Mouse (Mus musculus) kidney, embryonic 14.5 days (tissue): Measurements from ENCODE around the gene Tomm22. TPM values are rescaled to one million over a fixed set of nuclear protein-coding genes. Genes with fewer than 3 reads are reported as not detected.

ENCODE experiments used
- ATAC-seq: fragments of 200-750 bp; cut with Nextera tagmentation; 2 replicates; pipeline ENCODE4 v1.8.0; 2017; ENCODE audit warnings: moderate number of reproducible peaks, mild to moderate bottlenecking, moderate TSS enrichment, moderate library complexity; ENCODE audit not compliant: low FRiP score, low TSS enrichment
- H3K27ac ChIP-seq: fragments of 300-500 bp; sonication (generic); 2 replicates; pipeline ENCODE4 v1.5.1; 2014; ENCODE audit warnings: low read depth, mild to moderate bottlenecking, low read length, moderate library complexity, mixed read lengths
- H3K27me3 ChIP-seq: fragments of 300-500 bp; sonication (generic); 2 replicates; pipeline ENCODE4 v1.6.1; 2014; ENCODE audit warnings: mild to moderate bottlenecking, low read length; ENCODE audit not compliant: control insufficient read depth, insufficient read depth
- H3K36me3 ChIP-seq: fragments of 300-500 bp; sonication (generic); 2 replicates; pipeline ENCODE4 v1.6.1; 2014; ENCODE audit warnings: low read length, mixed read lengths; ENCODE audit not compliant: control insufficient read depth, insufficient read depth
- H3K4me1 ChIP-seq: fragments of 300-500 bp; sonication (generic); 2 replicates; pipeline ENCODE4 v1.6.1; 2014; ENCODE audit warnings: low read length, mixed read lengths; ENCODE audit not compliant: control insufficient read depth, insufficient read depth
- H3K4me2 ChIP-seq: fragments of 300-500 bp; sonication (generic); replicated peaks from 2 replicates; pipeline ENCODE4 v1.6.1; 2014; ENCODE audit warnings: low read depth, mild to moderate bottlenecking, low read length
- H3K4me3 ChIP-seq: fragments of 300-500 bp; sonication (generic); 2 replicates; pipeline ENCODE4 v1.5.1; 2014; ENCODE audit warnings: mild to moderate bottlenecking, low read length
- H3K9ac ChIP-seq: fragments of 300-500 bp; sonication (generic); 2 replicates; pipeline ENCODE4 v1.6.1; 2014; ENCODE audit warnings: low read depth, mild to moderate bottlenecking, low read length, moderate library complexity
- H3K9me3 ChIP-seq: fragments of 300-500 bp; sonication (generic); 2 replicates; pipeline ENCODE4 v1.6.1; 2016; ENCODE audit warnings: low read length; ENCODE audit not compliant: control insufficient read depth
- WGBS: fragments of 180-500 bp; shearing (Covaris S2); extraction: QIAGEN DNeasy Blood & Tissue Kit; methylation state at CpG from one replicate; pipeline ENCODE4 v1.1.7; 2014; 5-methylcytosine and 5-hydroxymethylcytosine counted together
- polyA plus RNA-seq: library from polyadenylated mRNA; unstranded; fragments of >200 nt; fragmentation: Nextera tagmentation; extraction: Ambion mirVana; gene quantifications from 2 replicates; pipeline ENCODE4 v1.2.1, GENCODE M21; 2014

The Tomm22 gene
- polyA plus RNA-seq, 1 experiment from 2014 or later = 274 TPM

DNA sequence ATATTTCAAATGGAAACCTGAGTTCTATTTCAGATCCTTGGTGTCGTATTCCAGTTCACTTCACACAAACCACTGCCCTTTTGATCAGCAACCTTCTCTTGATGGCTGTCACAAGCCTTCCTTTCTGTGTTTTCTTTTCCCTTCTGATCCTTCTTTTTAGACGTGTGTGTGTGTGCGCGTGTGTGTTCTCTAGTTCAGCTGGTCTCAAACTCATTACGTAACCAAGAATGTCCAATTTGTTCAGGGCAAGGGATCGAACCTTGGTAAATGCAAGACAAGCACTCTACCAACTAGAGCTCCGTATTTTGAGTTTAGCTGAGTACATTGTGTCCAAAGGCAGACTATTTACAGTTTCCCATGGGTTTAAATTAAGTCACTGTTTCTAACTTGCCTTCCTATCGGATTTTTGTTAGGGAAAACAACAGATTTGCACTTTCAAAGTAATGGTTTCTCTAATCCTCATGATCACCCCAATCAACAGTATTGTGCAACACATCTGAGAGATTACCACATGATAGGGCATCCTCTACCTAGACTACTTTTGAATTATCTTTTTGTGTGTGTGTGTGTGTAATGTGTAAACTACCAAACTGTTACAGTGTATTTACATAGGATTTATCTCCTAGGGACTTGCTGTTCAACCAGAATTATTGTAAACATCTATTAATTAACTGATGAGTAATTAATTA lies 17.8 kb downstream of the Tomm22 start:
- Histone ChIP-seq H3K27ac (peak overlapping the region; percentile 92), H3K4me2 (peak overlapping the region; percentile 73), H3K4me3 (peak overlapping the region; percentile 87), H3K36me3 (no peaks in the 10 kb centered on the region), H3K9me3 (no peaks in the 10 kb centered on the region), H3K9ac (peak overlapping the region; percentile 90; the same call in 1 of the 2 replicates), H3K27me3 (no peaks in the 10 kb centered on the region), H3K4me1 (peaks cover 50% of the 10 kb centered on the region)
- 3% methylated on average over 8 of the region's 8 CpGs for WGBS
- ATAC-seq = no peak

DNA sequence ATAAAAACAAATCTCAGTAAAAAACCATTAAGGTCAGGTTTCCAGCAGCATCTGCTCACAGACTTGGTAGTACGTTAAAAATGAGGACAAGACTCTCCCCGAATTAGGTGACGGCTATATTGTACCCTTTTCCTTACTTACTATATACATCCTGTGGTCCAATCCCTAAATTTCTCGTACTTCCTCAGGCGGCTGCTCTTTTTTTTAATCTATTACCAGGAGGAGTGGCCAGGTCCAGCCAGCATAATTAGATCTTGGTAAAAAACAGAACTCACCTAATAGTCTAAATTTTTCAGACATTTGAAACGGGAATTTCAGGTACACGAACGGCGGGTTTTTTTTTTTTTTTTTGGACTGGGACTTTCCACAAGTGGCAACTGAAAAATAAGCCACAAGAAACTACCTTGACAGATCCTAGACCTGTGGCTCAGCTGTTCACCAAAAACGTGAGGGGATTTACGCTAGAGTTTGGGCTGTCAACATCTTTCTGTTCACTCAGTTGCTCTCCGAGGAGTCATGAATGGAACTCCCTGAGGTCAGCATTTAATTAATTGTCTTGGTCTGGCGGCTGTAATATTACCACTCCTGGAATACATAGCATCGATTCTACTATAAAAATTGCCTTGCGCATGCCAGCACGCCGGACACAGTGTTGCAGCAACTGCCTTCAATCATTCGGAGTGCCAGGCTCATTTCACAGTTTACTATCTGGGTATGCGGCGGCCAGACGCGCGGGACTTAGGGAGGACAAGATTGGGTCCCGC lies 19.2 kb downstream of the Tomm22 start:
- ATAC-seq = no peak
- no peaks in the 10 kb centered on the region for H3K9me3 ChIP-seq
- H3K36me3 ChIP-seq = no peaks in the 10 kb centered on the region
- no peak overlapping the region for H3K27ac ChIP-seq
- WGBS = 12% methylated on average over 24 of the region's 24 CpGs
- H3K4me1 ChIP-seq = peaks cover 36% of the 10 kb centered on the region
- H3K27me3 ChIP-seq = no peaks in the 10 kb centered on the region
- H3K9ac ChIP-seq = no peak overlapping the region
- H3K4me2 ChIP-seq = peak overlapping the region; percentile 71
- H3K4me3 ChIP-seq = peak overlapping the region; percentile 78

DNA sequence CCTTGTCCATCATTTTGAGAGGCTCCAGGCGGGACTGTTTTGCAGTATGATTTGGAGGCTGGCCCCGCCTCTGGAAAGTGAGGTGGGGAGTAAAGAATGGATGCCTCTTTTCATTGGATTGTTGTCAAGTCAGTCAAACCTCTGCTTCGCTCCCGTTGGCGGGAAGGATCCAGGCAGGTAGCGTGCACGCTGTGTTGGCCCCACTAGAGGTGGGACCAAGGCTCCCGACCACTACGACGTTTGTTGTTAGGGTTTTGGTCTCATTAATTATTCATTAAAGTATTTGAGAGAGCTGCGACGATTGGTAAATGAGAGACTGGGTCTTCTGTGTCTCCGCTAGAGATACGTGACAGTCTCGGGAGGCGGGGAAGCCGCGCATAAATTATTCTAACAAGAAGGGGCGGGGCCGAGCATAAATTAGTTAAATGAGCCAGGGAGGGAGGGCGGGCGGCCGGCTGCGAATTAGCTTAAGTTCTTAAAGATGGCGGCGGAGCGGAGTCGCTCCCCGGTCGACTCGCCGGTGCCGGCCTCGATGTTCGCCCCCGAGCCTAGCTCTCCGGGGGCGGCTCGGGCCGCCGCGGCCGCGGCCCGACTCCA lies 19.9 kb downstream of the Tomm22 start, which contains the start of gene Gtpbp1:
Gene Gtpbp1 (plus strand): TSS at position 420 of the 597 bp plus-strand sequence.
- peak; percentile 95 for ATAC-seq
- Histone ChIP-seq H3K36me3 (no peaks in the 10 kb centered on the region), H3K27me3 (no peaks in the 10 kb centered on the region), H3K4me2 (peak within 1 kb of the TSS; percentile 99), H3K4me3 (peak within 1 kb of the TSS; percentile 78), H3K9ac (peak within 1 kb of the TSS; percentile 89), H3K27ac (peak within 1 kb of the TSS; percentile 44; the same call in 1 of the 2 replicates), H3K4me1 (peaks cover 29% of the 10 kb centered on the region), H3K9me3 (no peaks in the 10 kb centered on the region)
- under 1% methylated on average over 45 of the region's 45 CpGs for WGBS

DNA sequence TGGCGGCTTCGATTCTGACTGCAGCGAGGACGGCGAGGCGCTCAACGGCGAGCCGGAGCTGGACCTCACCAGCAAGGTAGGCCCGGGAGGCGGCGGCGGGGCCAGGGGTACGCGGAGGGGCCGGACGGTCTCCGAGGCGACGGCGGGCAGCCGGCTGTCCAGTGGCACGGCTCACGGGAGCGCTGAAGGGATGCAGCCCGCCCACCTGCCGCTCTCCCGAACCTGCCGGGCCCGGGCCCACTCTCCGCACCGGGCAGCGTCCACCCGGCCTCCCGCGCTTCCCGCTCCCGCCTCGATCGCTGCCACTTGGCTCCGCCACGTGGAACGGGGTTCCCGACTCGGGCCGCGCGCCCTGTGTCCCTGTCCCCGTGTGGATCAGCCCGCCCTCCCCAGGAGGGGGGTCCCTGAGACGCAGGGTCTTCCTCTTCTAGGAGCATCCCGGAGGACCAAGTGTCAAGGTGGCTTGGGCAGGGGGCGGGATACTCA lies 20.4 kb downstream of the Tomm22 start:
- H3K4me2 ChIP-seq = peak overlapping the region; percentile 99

DNA sequence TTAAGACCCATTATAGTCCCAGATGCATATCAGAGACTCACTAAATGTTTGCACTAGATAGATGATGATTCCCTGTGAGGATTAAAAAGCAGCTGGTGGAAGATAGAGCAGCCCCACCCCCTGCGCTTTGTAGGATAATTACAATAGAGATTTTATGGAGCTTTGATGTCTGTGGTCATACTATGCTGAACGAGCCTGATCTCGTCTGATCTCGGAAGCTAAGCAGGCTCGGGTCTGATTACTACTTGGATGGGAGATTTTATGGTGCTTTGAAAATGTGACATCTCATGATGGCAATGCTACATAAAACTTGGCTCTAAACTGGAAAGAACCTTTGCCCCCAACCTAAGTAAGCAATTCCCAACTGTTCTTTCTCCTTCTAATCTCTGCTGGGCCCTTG lies 21.7 kb downstream of the Tomm22 start:
- Histone ChIP-seq H3K4me3 (no peak overlapping the region; the same call in 1 of the 2 replicates), H3K4me1 (peaks cover 27% of the 10 kb centered on the region), H3K27ac (no peak overlapping the region), H3K36me3 (peaks cover 6% of the 10 kb centered on the region; the same call in 1 of the 2 replicates), H3K9ac (peak overlapping the region; percentile 89; the same call in 1 of the 2 replicates), H3K27me3 (no peaks in the 10 kb centered on the region), H3K4me2 (no peak overlapping the region), H3K9me3 (no peaks in the 10 kb centered on the region)
- no peak for ATAC-seq
- 54% methylated on average over 5 of the region's 5 CpGs for WGBS

More for the DNA sequence above, 20.4 kb downstream of the Tomm22 start:
- Histone ChIP-seq H3K36me3 (peaks cover under 1% of the 10 kb centered on the region; the same call in 1 of the 2 replicates), H3K9me3 (no peaks in the 10 kb centered on the region), H3K4me3 (peak overlapping the region; percentile 78), H3K4me1 (peaks cover 24% of the 10 kb centered on the region), H3K9ac (peak overlapping the region; percentile 89), H3K27ac (peak overlapping the region; percentile 44; the same call in 1 of the 2 replicates), H3K27me3 (no peaks in the 10 kb centered on the region)
- ATAC-seq = peak; percentile 12; the same call in 1 of the 2 replicates
- WGBS = under 1% methylated on average over 39 of the region's 53 CpGs

DNA sequence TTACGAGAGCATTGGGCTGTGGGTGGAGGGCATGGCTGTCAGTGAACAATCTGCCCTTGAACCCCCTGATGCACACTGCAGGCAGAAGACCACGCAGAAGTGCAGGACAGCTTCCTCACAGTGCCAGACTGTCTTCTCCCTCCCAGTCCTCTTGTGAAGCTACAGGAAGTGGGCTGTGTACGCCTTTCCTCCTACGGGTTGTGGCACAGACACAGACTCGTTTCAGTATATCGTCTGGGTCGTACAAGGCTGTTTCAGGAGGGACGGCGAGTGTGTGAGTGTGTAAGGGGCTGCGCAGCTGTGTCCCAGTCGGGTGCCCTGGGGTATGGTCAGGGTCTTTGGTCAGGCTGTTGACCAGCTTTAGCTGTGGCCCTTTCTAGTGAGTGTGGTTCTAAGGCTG lies 23.1 kb downstream of the Tomm22 start:
- H3K4me1 ChIP-seq = peaks cover 33% of the 10 kb centered on the region
- H3K4me2 ChIP-seq = no peak overlapping the region; the same call in 1 of the 2 replicates
- ATAC-seq = no peak
- no peaks in the 10 kb centered on the region for H3K27me3 ChIP-seq
- H3K27ac ChIP-seq = no peak overlapping the region
- H3K36me3 ChIP-seq = peaks cover 6% of the 10 kb centered on the region; the same call in 1 of the 2 replicates
- 63% methylated on average over 11 of the region's 11 CpGs for WGBS
- no peak overlapping the region for H3K4me3 ChIP-seq
- H3K9me3 ChIP-seq = no peaks in the 10 kb centered on the region
- H3K9ac ChIP-seq = no peak overlapping the region

DNA sequence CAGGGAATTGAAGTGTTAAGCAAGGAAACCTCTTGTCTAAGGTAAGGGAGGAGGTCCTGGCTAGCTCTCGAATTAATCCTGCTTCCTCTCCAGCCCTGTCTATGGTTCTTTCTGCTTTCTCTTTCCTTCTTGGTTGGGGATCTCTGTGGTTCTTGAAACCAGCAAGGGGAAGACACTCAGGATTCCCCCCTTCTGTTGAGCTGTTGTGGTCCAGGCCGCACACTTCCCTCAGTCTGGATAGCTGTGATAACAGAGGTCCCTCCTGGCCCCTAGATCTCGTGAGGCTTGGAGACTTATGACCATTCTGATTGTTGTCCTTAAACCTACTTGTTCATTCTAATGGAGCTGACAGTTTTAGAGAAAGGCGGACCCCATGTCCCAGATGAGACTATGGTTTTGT lies 23.9 kb downstream of the Tomm22 start:
- no peaks in the 10 kb centered on the region for H3K27me3 ChIP-seq
- no peak overlapping the region for H3K4me2 ChIP-seq
- H3K4me3 ChIP-seq = no peak overlapping the region
- H3K36me3 ChIP-seq = peaks cover 6% of the 10 kb centered on the region; the same call in 1 of the 2 replicates
- no peak overlapping the region for H3K27ac ChIP-seq
- 95% methylated on average over 4 of the region's 4 CpGs for WGBS
- no peak for ATAC-seq
- peaks cover 28% of the 10 kb centered on the region for H3K4me1 ChIP-seq
- no peaks in the 10 kb centered on the region for H3K9me3 ChIP-seq
- H3K9ac ChIP-seq = no peak overlapping the region

DNA sequence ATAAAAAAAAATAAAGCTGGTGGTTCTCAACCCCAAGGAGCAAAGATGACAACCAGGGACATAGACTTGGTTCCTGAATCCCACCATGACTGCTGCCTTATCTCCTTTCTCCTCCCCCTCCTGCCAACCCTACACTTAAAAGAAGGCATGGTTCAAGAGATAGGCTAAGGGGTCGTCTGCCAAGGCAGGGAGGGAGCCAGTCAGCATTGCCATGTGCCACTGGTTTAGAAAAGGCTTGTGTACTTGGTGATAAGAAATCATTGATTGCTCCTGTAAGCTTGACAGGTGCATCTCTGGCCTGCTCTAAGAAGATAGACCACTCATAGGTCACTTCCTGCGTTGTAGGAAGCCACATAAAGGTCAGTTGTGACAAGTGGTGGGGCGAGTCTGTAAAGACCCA lies 24.9 kb downstream of the Tomm22 start:
- Histone ChIP-seq H3K27ac (no peak overlapping the region), H3K36me3 (peaks cover 6% of the 10 kb centered on the region; the same call in 1 of the 2 replicates), H3K9ac (no peak overlapping the region), H3K4me3 (no peak overlapping the region), H3K4me2 (no peak overlapping the region), H3K27me3 (no peaks in the 10 kb centered on the region), H3K4me1 (peaks cover 23% of the 10 kb centered on the region), H3K9me3 (no peaks in the 10 kb centered on the region)
- ATAC-seq = no peak
- 58% methylated on average over 3 of the region's 3 CpGs for WGBS
